Mouse (Mus musculus) liver, adult 2 months (tissue): ENCODE measurements around the gene Upk3b. TPM values are rescaled to one million over a fixed set of nuclear protein-coding genes. Genes with fewer than 3 reads are reported as not detected.

ENCODE experiments used
- DNase-seq: peaks from one replicate; pipeline ENCODE4 v3.0.0-alpha.2; 2011; ENCODE audit warnings: low read depth, low spot score; ENCODE audit errors: extremely low read depth
- H3K27ac ChIP-seq: fragments of 200-500 bp; replicated peaks from 2 replicates; pipeline ENCODE4 v1.5.1; 2012; ENCODE audit warnings: low read depth, mild to moderate bottlenecking, control low read depth, inconsistent platforms, low read length; ENCODE audit not compliant: insufficient read depth
- H3K27me3 ChIP-seq: fragments of 200-500 bp; 2 replicates; pipeline ENCODE4 v1.6.1; 2012; ENCODE audit warnings: mild to moderate bottlenecking, moderate library complexity, low read length, inconsistent platforms; ENCODE audit not compliant: control insufficient read depth, insufficient read depth
- H3K36me3 ChIP-seq: fragments of 200-500 bp; 2 replicates; pipeline ENCODE4 v1.6.1; 2012; ENCODE audit warnings: low read length, inconsistent platforms; ENCODE audit not compliant: control insufficient read depth, insufficient read depth
- H3K4me1 ChIP-seq: fragments of 200-500 bp; 2 replicates; pipeline ENCODE4 v1.6.1; 2011; ENCODE audit warnings: low read length; ENCODE audit not compliant: control insufficient read depth, insufficient read depth
- H3K4me3 ChIP-seq: fragments of 200-500 bp; 2 replicates; pipeline ENCODE4 v1.5.1; 2011; ENCODE audit warnings: low read depth, mild to moderate bottlenecking, control low read depth, low read length, moderate library complexity; ENCODE audit not compliant: insufficient read depth
- H3K79me2 ChIP-seq: fragments of 200-500 bp; 2 replicates; pipeline ENCODE4 v1.6.1; 2012; ENCODE audit warnings: inconsistent platforms, mild to moderate bottlenecking, low read length, moderate library complexity; ENCODE audit not compliant: control insufficient read depth, insufficient read depth
- H3K9ac ChIP-seq: fragments of 200-500 bp; 2 replicates; pipeline ENCODE4 v1.6.1; 2012; ENCODE audit warnings: low read depth, mild to moderate bottlenecking, control low read depth, inconsistent platforms, low read length
- CTCF ChIP-seq: fragments of 200-500 bp; IDR thresholded peaks from 2 replicates; pipeline ENCODE4 v1.5.1; 2011; ENCODE audit warnings: low read depth, low read length, control low read depth
- POLR2A ChIP-seq: fragments of 200-500 bp; IDR thresholded peaks from 2 replicates; pipeline ENCODE4 v1.6.1; 2011; ENCODE audit warnings: low read length, control low read depth; ENCODE audit not compliant: insufficient read depth; ENCODE audit errors: extremely low read depth
- WGBS: fragments of 180-500 bp; shearing (Covaris S2); methylation state at CpG from one replicate; pipeline ENCODE4 v1.1.7; 2018; 5-methylcytosine and 5-hydroxymethylcytosine counted together
- polyA plus RNA-seq: library from polyadenylated mRNA; depleted of rRNA; stranded (reverse); fragments of >200 nt; gene quantifications from 2 replicates; pipeline ENCODE4 v1.2.3, GENCODE M21; 2012
- total RNA-seq: library from RNA; depleted of rRNA; stranded (reverse); fragments of >200 nt; gene quantifications from 2 replicates; pipeline ENCODE4 v1.2.3, GENCODE M21; 2014

The Upk3b gene
- total and polyA plus RNA-seq, 2 experiments = 0.55 to 1.3 TPM

GRCm38 (mm10) chr5:136049926-136050325 lies 11.6 kb downstream of the Upk3b start:
- TF ChIP-seq POLR2A = no peak
- no peak for TF ChIP-seq CTCF
- Histone ChIP-seq H3K9ac (no peak overlapping the region), H3K27ac (no peak overlapping the region), H3K36me3 (no peaks in the 10 kb centered on the region), H3K4me1 (no peaks in the 10 kb centered on the region), H3K79me2 (no peaks in the 10 kb centered on the region), H3K4me3 (no peak overlapping the region), H3K27me3 (no peaks in the 10 kb centered on the region)
- DNase-seq = no peak
- WGBS = 73% methylated on average over 6 of the region's 6 CpGs

GRCm38 (mm10) chr5:136051231-136052085 lies 13.2 kb downstream of the Upk3b start:
- no peak for DNase-seq

GRCm38 (mm10) chr5:136052861-136053655 lies 14.8 kb downstream of the Upk3b start:
- H3K4me3 ChIP-seq = no peak overlapping the region
- H3K4me1 ChIP-seq = no peaks in the 10 kb centered on the region
- no peaks in the 10 kb centered on the region for H3K79me2 ChIP-seq
- H3K27ac ChIP-seq = no peak overlapping the region
- WGBS = 78% methylated on average over 8 of the region's 8 CpGs
- DNase-seq = no peak
- H3K9ac ChIP-seq = no peak overlapping the region
- no peak for TF ChIP-seq CTCF
- no peak for TF ChIP-seq POLR2A
- no peaks in the 10 kb centered on the region for H3K36me3 ChIP-seq
- H3K27me3 ChIP-seq = no peaks in the 10 kb centered on the region

More at GRCm38 (mm10) chr5:136051231-136052085, 13.2 kb downstream of the Upk3b start:
- Histone ChIP-seq H3K4me1 (no peaks in the 10 kb centered on the region), H3K36me3 (no peaks in the 10 kb centered on the region), H3K4me3 (no peak overlapping the region), H3K9ac (no peak overlapping the region), H3K27ac (no peak overlapping the region), H3K27me3 (no peaks in the 10 kb centered on the region), H3K79me2 (no peaks in the 10 kb centered on the region)
- 38% methylated on average over 10 of the region's 10 CpGs for WGBS
- TF ChIP-seq CTCF (no peak), POLR2A (no peak)

- H3K4me3 ChIP-seq = no peak within 1 kb of the TSS
- no peak within 1 kb of the TSS for H3K9ac ChIP-seq
- H3K4me1 ChIP-seq = no peaks in the 10 kb centered on the region
- no peaks in the 10 kb centered on the region for H3K36me3 ChIP-seq
- no peak for DNase-seq
- WGBS = 90% methylated on average over 11 of the region's 11 CpGs
- H3K27ac ChIP-seq = no peak within 1 kb of the TSS
- H3K79me2 ChIP-seq = no peaks in the 10 kb centered on the region
- TF ChIP-seq POLR2A (no peak), CTCF (no peak)
- H3K27me3 ChIP-seq = no peaks in the 10 kb centered on the region
Measured at GRCm38 (mm10) chr5:136054301-136055077, 16.2 kb downstream of the Upk3b start, which contains the start of gene Upk3bl. Gene Upk3bl (plus strand): TSS chr5:136054492.

GRCm38 (mm10) chr5:136056062-136056461 lies 17.8 kb downstream of the Upk3b start:
- Histone ChIP-seq H3K79me2 (no peaks in the 10 kb centered on the region), H3K27me3 (no peaks in the 10 kb centered on the region), H3K4me3 (no peak overlapping the region), H3K4me1 (no peaks in the 10 kb centered on the region), H3K9ac (no peak overlapping the region), H3K36me3 (no peaks in the 10 kb centered on the region), H3K27ac (no peak overlapping the region)
- 58% methylated on average over 4 of the region's 4 CpGs for WGBS
- DNase-seq = no peak
- TF ChIP-seq CTCF = no peak
- no peak for TF ChIP-seq POLR2A
